Mouse (Mus musculus): ENCODE data around the gene Sdk2. TPM values are rescaled to one million over a fixed set of nuclear protein-coding genes. Genes with fewer than 3 reads are reported as not detected.

Gene Sdk2
- polyA plus RNA-seq, 1 experiment from 2014 or later, result 1.4 TPM

DNA sequence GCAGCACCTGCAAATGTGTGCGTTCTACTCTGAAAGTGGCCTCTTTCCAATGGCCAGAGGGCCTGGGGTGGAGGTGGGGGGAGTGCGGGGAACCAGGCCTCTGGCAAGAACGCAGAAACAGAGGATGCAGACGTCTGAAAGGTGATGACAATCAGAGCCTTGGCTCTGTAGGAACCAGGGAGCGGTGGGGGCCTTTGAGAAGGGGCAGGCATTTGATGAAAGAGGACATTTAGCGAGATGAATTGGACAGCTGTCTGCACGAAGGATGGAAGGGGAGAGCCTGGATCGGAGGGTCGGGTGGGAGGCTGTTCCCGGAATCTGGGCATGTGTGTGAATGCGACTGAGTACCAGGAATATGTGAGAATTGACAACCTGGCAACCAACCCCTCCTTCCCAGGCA lies 47.8 kb downstream of the Sdk2 start:
- H3K27me3 ChIP-seq, result peaks cover 17% of the 10 kb centered on the region; the same call in 1 of the 2 replicates
- no peak overlapping the region for H3K4me2 ChIP-seq
- peaks cover 38% of the 10 kb centered on the region for H3K4me1 ChIP-seq (replicated peaks)
- no peak overlapping the region for H3K9ac ChIP-seq
- no peak overlapping the region for H3K4me3 ChIP-seq
- H3K9me3 ChIP-seq (replicated peaks), result no peaks in the 10 kb centered on the region
- ATAC-seq (replicated peaks; ENCODE audit: insufficient number of reproducible peaks, insufficient read depth, low FRiP score, low read depth), result no peak
- 30% methylated on average over 11 of the region's 11 CpGs for WGBS
- H3K27ac ChIP-seq, result no peak overlapping the region
- H3K36me3 ChIP-seq, result no peaks in the 10 kb centered on the region

- no peak overlapping the region for H3K4me2 ChIP-seq
- no peaks in the 10 kb centered on the region for H3K9me3 ChIP-seq (replicated peaks)
- ATAC-seq (replicated peaks; ENCODE audit: insufficient number of reproducible peaks, insufficient read depth, low FRiP score, low read depth), result no peak
- H3K4me1 ChIP-seq (replicated peaks), result peaks cover 35% of the 10 kb centered on the region
- WGBS, result 35% methylated on average over 14 of the region's 14 CpGs
- H3K9ac ChIP-seq, result peak overlapping the region; percentile 3; the same call in 1 of the 2 replicates
- peaks cover 17% of the 10 kb centered on the region; the same call in 1 of the 2 replicates for H3K27me3 ChIP-seq
- H3K36me3 ChIP-seq, result no peaks in the 10 kb centered on the region
- no peak overlapping the region for H3K4me3 ChIP-seq
- no peak overlapping the region for H3K27ac ChIP-seq
Observed at GRCm38 (mm10) chr11:114016889-114017392, 49.9 kb downstream of the Sdk2 start.

- H3K9me3 ChIP-seq (replicated peaks), result no peaks in the 10 kb centered on the region
- H3K36me3 ChIP-seq, result no peaks in the 10 kb centered on the region
- WGBS, result 40% methylated on average over 15 of the region's 15 CpGs
- ATAC-seq (replicated peaks; ENCODE audit: insufficient number of reproducible peaks, insufficient read depth, low FRiP score, low read depth), result no peak
- H3K27ac ChIP-seq, result no peak overlapping the region
- H3K4me2 ChIP-seq, result no peak overlapping the region
- H3K27me3 ChIP-seq, result peaks cover 17% of the 10 kb centered on the region; the same call in 1 of the 2 replicates
- H3K4me3 ChIP-seq, result no peak overlapping the region
- H3K4me1 ChIP-seq (replicated peaks), result peaks cover 41% of the 10 kb centered on the region
- no peak overlapping the region for H3K9ac ChIP-seq
Observed at GRCm38 (mm10) chr11:114016108-114016888, 50.5 kb downstream of the Sdk2 start.

GRCm38 (mm10) chr11:114011523-114011922 lies 55.3 kb downstream of the Sdk2 start:
- H3K9me3 ChIP-seq (replicated peaks), result no peaks in the 10 kb centered on the region
- 51% methylated on average over 9 of the region's 9 CpGs for WGBS
- H3K9ac ChIP-seq, result no peak overlapping the region
- ATAC-seq (replicated peaks; ENCODE audit: insufficient number of reproducible peaks, insufficient read depth, low FRiP score, low read depth), result no peak; the same call in 1 of the 2 replicates
- peaks cover 23% of the 10 kb centered on the region for H3K4me1 ChIP-seq (replicated peaks)
- H3K27ac ChIP-seq, result no peak overlapping the region
- H3K36me3 ChIP-seq, result no peaks in the 10 kb centered on the region
- no peak overlapping the region for H3K4me2 ChIP-seq
- peaks cover 5% of the 10 kb centered on the region; the same call in 1 of the 2 replicates for H3K27me3 ChIP-seq
- H3K4me3 ChIP-seq, result no peak overlapping the region

- H3K9ac ChIP-seq, result no peak overlapping the region
- 0 out of 2 replicates have a peak, but pooled peaks cover 4% of the 10 kb centered on the region for H3K27me3 ChIP-seq
- ATAC-seq (replicated peaks; ENCODE audit: insufficient number of reproducible peaks, insufficient read depth, low FRiP score, low read depth), result no peak
- H3K36me3 ChIP-seq, result no peaks in the 10 kb centered on the region
- WGBS, result 55% methylated on average over 12 of the region's 12 CpGs
- no peak overlapping the region for H3K4me2 ChIP-seq
- no peak overlapping the region for H3K27ac ChIP-seq
- H3K4me1 ChIP-seq (replicated peaks), result 0 out of 2 replicates have a peak, but pooled peaks cover 4% of the 10 kb centered on the region
- H3K9me3 ChIP-seq (replicated peaks), result no peaks in the 10 kb centered on the region
- no peak overlapping the region for H3K4me3 ChIP-seq
Observed at GRCm38 (mm10) chr11:114005879-114006278, 61.0 kb downstream of the Sdk2 start.

DNA sequence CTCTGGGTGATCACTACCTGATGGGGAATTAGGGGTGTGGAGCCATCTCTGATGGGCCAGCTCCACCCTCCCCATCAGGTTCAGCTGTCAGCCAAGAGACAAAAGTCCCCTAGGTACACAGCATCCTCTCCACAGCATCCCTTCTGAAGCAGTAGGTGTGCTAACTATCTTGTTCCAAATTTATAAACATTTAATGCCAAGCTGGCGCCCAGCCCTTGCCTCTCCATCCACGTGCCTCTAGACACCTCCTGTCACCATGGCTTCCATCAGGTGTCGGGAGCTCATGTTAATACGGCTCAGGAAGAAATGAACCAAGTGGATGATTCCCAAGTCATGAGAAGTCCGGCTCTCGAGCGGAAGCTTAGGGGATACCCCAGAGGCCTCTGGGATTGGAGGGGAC lies 62.2 kb downstream of the Sdk2 start:
- no peaks in the 10 kb centered on the region for H3K9me3 ChIP-seq (replicated peaks)
- H3K4me2 ChIP-seq, result no peak overlapping the region
- H3K4me1 ChIP-seq (replicated peaks), result 0 out of 2 replicates have a peak, but pooled peaks cover 4% of the 10 kb centered on the region
- H3K9ac ChIP-seq, result no peak overlapping the region
- 0 out of 2 replicates have a peak, but pooled peaks cover 4% of the 10 kb centered on the region for H3K27me3 ChIP-seq
- no peak overlapping the region for H3K4me3 ChIP-seq
- 86% methylated on average over 7 of the region's 7 CpGs for WGBS
- no peak for ATAC-seq (replicated peaks; ENCODE audit: insufficient number of reproducible peaks, insufficient read depth, low FRiP score, low read depth)
- no peaks in the 10 kb centered on the region for H3K36me3 ChIP-seq
- no peak overlapping the region for H3K27ac ChIP-seq

GRCm38 (mm10) chr11:114003195-114003594 lies 63.7 kb downstream of the Sdk2 start:
- Histone ChIP-seq H3K4me2 (no peak overlapping the region), H3K9ac (no peak overlapping the region), H3K27ac (no peak overlapping the region), H3K9me3 (replicated peaks) (no peaks in the 10 kb centered on the region), H3K27me3 (0 out of 2 replicates have a peak, but pooled peaks cover 4% of the 10 kb centered on the region), H3K36me3 (no peaks in the 10 kb centered on the region), H3K4me1 (replicated peaks) (0 out of 2 replicates have a peak, but pooled peaks cover 4% of the 10 kb centered on the region), H3K4me3 (no peak overlapping the region)
- 51% methylated on average over 3 of the region's 3 CpGs for WGBS
- ATAC-seq (replicated peaks; ENCODE audit: insufficient number of reproducible peaks, insufficient read depth, low FRiP score, low read depth), result no peak

GRCm38 (mm10) chr11:114000051-114000450 lies 66.8 kb downstream of the Sdk2 start:
- H3K4me3 ChIP-seq, result no peak overlapping the region
- 79% methylated on average over 6 of the region's 6 CpGs for WGBS
- H3K4me1 ChIP-seq (replicated peaks), result peaks cover 9% of the 10 kb centered on the region
- H3K27ac ChIP-seq, result no peak overlapping the region
- no peaks in the 10 kb centered on the region for H3K36me3 ChIP-seq
- H3K9ac ChIP-seq, result no peak overlapping the region
- no peaks in the 10 kb centered on the region for H3K9me3 ChIP-seq (replicated peaks)
- 0 out of 2 replicates have a peak, but pooled peaks cover 3% of the 10 kb centered on the region for H3K27me3 ChIP-seq
- H3K4me2 ChIP-seq, result no peak overlapping the region
- ATAC-seq (replicated peaks; ENCODE audit: insufficient number of reproducible peaks, insufficient read depth, low FRiP score, low read depth), result no peak

DNA sequence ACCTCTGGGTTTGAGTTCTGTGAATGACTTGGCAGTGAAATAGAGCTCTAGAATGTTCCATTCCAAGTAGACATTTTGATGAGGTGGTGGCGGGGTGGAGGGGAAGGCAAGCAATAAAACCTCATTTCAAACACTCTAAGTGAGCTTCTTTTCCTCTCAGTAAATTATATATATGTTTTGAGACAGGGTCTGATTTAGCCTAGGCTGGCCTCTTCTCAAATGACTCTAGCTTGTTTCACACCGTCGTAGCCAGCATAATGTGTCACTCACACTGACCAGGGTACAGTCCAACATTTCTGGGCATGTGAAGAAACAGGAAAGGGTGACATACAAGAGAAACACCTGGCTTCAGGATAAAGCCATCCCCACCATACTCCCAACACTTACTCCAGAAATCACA lies 68.1 kb downstream of the Sdk2 start:
- no peak overlapping the region for H3K4me2 ChIP-seq
- no peak overlapping the region for H3K27ac ChIP-seq
- H3K36me3 ChIP-seq, result no peaks in the 10 kb centered on the region
- H3K9ac ChIP-seq, result no peak overlapping the region
- no peaks in the 10 kb centered on the region for H3K27me3 ChIP-seq
- no peaks in the 10 kb centered on the region for H3K9me3 ChIP-seq (replicated peaks)
- peaks cover 10% of the 10 kb centered on the region for H3K4me1 ChIP-seq (replicated peaks)
- WGBS, result 74% methylated on average over 3 of the region's 3 CpGs
- H3K4me3 ChIP-seq, result no peak overlapping the region
- no peak for ATAC-seq (replicated peaks; ENCODE audit: insufficient number of reproducible peaks, insufficient read depth, low FRiP score, low read depth)

DNA sequence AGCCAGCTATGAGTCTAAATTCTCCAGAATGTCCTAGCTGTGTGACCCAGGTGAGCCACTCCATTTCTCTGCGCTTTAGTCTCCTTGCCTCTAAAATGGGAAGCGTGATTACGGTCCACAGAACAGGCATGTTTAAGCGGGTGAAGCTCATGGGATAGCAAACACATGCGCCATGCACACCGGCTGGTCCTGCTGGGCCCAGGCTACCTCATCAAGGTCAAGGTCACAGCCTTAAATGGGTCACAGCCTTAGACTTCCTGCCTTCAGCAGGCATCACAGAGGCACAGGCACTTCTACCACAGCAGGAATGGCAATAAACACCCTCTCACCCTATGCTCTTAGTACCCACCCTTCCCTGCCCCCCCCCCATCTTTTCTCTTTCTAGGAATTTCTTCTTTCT lies 72.9 kb downstream of the Sdk2 start:
- Histone ChIP-seq H3K4me3 (no peak overlapping the region), H3K27me3 (peaks cover 4% of the 10 kb centered on the region; the same call in 1 of the 2 replicates), H3K9me3 (replicated peaks) (no peaks in the 10 kb centered on the region), H3K9ac (no peak overlapping the region), H3K36me3 (no peaks in the 10 kb centered on the region), H3K4me1 (replicated peaks) (peaks cover 31% of the 10 kb centered on the region), H3K27ac (no peak overlapping the region), H3K4me2 (no peak overlapping the region)
- 95% methylated on average over 6 of the region's 6 CpGs for WGBS
- ATAC-seq (replicated peaks; ENCODE audit: insufficient number of reproducible peaks, insufficient read depth, low FRiP score, low read depth), result no peak

DNA sequence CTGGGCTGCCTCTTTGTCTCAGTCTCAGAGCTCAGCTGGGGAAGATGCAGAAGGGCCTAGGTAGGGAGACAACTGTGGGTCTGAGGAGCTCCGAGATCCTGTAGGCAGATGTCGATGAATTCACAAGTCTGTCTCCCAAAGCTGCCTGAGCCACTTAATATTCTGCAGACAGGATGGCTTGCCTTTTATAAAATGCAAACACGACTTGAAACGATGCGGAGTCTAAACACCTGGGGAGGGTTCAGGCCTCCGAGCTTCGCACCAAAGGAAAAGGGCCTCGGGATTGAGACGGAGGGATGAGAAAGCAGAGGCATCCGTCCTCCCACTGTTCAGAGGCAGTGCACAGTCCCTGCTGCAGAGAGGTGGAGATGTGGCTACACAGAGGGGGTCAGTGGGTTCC lies 74.0 kb downstream of the Sdk2 start:
- 80% methylated on average over 10 of the region's 10 CpGs for WGBS
- ATAC-seq (replicated peaks; ENCODE audit: insufficient number of reproducible peaks, insufficient read depth, low FRiP score, low read depth), result no peak
- no peak overlapping the region for H3K4me2 ChIP-seq
- no peak overlapping the region for H3K4me3 ChIP-seq
- H3K9ac ChIP-seq, result no peak overlapping the region
- peaks cover 31% of the 10 kb centered on the region for H3K4me1 ChIP-seq (replicated peaks)
- H3K27ac ChIP-seq, result no peak overlapping the region
- H3K36me3 ChIP-seq, result no peaks in the 10 kb centered on the region
- no peaks in the 10 kb centered on the region for H3K9me3 ChIP-seq (replicated peaks)
- H3K27me3 ChIP-seq, result peaks cover 4% of the 10 kb centered on the region; the same call in 1 of the 2 replicates

Data from heart, embryonic 15.5 days (tissue).